Mouse (Mus musculus) T-helper 2 cell (primary cell): ENCODE data around the gene Rrp12.

ENCODE experiments used
- in situ Hi-C: fragments of 300-600 bp; cut with MboI, MseI; formaldehyde crosslinking; loops from one replicate; pipeline ENCODE4 v1.15.1; 2025; ENCODE audit warnings: high pct_unique_total_duplicates

Gene Rrp12

DNA sequence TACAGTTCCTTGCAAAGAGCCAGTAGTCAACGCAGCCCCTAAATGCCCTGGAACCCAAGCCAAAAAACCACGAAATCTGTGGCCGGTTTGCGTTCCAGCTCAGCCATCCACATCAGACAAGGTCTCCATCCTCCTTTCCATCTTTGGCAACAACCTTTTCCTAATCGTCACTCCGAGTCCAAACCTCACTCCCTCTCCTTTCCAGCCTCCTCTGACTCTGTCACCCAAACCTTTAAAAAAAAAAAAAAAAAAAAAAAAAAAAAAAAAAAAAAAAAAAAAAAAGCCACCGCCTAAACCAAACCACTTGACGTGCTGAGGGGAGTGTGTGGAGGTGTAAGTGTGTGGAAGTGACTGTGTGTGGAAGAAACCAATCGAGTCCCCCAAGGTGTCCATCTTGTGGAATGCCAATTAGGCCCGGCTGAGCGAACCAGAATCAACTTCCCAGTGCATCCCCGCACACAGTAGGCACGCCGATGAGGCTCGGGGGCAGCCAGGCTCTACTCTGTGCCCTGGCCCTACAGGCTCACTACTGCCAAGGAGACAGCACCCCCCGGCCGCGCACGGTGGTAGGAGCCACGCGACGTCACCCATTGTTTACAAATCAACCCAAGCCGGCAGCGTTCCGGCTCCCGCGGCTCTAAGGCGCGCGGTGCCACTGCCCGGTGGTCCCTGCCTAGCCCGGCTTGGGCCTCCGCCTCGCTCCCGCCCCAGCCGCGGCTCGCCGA, 66.4 kb downstream of the Rrp12 start, which contains the start of gene Frat1:
Gene Frat1, plus strand, starts transcription at position 590 of the 725 bp plus-strand sequence.
- in situ Hi-C loops: no loop called here

DNA sequence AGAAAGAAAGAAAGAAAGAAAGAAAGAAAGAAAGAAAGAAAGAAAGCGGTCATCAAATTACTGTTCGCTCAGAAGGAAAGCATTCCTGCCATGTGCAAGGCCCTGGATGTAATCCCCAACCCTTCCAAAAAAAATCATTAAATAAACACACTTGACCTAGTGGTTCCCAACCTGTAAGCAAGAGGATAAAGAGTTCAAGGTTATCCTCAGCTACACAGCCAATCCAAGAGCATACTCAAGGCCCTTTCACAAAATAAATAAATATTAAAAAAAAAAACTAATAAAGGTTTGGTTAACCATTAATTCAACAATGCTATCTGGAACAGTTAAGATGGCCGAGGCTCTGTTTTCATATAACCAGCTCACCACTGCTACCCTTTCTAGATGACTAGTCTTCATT, 67.0 kb downstream of the Rrp12 start:
- in situ Hi-C loops: no loop called here

DNA sequence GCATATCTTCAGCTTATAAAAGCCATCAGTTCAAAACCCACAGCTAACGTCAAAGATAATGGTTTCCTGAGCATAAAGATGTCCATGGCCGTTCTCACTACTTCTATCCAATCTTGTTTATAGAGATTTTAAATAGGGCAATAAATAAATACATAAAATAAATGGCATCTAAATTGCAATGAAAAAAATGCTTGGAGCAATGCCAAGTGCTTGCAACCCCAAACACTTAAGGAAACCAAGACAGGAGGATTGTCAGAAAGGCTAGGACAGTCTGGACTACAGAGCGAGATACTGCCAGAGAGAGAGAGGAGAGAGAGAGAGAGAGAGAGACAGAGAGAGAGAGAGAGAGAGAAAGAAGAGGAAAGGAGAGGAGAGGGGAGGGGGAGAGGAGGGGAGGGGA, 69.4 kb downstream of the Rrp12 start:
- in situ Hi-C loops: no loop called here

DNA sequence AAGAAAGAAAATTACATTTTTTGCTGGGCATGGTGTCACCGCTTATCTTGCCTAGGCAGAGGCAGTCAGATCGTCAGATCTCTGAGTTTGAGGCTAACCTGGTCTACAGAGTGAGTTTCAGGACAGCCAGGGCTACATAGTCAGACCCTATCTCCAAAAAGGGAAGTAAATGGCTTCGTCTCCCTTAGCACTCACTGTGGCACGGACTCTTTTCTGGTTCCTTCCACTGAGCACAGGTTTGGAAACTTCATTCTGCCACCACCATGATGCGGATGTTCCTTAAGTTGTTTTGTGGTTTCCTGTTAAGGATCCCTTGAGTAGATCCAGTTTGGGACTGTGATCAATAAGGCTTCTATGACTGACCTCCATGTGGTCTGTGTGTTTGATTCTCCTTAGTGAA, 71.0 kb downstream of the Rrp12 start:
- in situ Hi-C loops: no loop called here

DNA sequence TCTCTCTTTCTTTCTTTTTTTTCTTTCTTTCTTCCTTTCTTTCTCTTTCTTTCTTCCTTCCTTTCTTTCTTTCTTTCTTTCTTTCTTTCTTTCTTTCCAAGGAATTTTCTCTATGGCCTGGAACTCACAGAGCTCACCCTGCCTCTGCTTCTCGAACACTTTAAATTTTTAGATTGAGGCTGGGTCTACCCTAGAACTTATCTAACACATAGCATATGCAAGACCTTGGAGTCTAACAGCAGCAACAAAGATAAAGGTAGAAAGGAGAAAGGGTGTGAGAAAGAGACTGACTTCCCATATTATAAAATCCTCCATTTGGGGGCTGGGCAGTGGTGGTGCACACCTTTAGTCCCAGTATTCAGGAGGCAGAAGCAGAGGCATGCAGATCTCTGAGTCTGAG, 73.4 kb downstream of the Rrp12 start:
- in situ Hi-C loops: no loop called here

DNA sequence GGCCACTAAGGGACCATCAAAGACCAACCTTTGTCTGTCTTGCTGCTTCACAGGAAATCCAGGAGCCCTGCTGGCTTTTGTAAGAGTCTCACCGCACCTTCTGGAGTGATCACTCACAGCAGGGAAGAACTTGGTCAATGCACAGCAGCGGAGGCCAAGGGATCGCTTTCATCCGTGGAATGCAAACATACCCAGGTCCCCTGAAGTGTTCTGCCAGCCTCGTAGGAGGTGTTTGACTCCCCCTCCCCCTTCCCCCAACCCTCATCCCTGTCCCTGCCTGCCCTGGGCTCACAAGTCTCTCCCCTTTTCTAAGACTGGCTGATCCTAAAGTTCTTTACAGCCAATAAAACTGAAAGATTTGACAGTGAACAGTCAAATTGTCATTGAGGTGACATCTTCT, 74.5 kb downstream of the Rrp12 start:
- in situ Hi-C loops: no loop called here

DNA sequence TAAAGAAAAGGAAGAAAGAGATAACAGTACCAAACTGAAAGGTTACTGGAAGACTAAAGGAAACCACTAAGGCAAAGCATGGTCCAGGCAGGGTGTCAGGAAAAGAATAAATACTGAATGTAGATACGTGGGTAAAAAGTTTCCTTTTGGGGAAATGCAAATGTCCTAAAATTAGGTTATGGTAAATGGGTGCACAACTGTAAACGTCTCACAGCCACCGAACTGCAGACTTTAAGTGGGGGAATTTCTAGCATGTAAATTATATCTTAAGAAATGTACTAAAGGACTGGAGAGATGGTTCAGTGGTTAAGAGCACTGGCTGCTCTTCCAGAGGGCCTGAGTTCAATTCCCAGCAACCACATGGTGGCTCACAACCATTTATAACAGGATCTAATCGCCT, 77.2 kb downstream of the Rrp12 start:
- in situ Hi-C loops: no loop called here

DNA sequence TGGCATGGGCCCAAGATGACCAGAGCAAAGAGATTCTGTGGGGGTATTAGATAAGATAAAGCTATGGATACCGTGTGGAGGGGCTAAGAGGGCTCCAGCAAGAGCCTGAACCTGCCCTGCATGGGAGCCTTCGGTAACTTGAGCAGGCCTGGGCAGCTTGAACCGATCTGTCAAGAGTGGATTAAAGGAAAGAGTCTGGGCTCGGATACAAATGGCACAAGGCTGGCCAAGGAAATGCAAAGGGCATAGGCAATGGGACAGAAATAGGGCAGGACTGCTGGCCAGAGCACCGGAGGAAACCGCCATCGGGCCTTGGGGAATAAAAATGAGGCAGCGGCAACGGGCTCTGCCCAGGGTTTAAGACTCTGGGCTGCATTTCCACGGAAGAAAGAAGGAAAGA, 78.6 kb downstream of the Rrp12 start:
- in situ Hi-C loops: no loop called here

DNA sequence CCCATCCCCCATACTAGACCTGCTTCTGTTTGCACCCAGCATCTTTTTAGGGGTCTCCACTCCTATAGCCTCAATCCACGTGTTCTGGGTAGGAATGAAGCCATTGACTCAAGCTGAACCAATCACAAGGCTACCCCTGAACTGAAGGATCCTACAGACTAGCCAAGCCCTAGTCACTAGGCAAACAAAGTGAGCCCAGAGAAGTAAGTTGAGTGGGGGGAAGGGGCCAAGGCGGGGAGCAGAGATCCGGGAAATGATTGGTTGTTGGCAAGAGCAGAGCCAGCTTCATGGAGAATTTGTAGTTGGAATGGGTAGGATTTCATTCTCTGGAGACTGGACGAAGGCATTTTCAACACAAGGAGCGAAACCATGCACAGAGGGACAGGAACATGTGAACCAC, 79.1 kb downstream of the Rrp12 start:
- in situ Hi-C loops: no loop called here

DNA sequence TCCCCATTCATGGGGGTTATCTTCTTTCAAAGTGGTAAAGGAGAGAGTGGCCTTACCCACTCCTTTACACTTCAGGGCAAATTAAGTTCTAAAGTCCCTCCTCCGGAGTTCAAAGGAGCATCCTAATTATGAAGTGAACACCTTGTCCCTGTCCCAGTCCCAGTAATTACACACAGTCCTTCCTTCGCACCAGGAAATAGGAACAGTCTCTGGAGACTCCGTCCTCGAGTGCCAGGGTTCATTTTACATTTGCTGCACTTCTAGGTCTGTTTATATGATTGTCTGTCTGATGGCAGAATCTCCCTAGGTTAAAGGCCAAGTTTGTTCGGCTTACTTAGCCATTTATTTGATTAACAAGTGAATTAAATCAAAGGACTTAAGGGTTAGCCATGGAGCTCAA, 79.6 kb downstream of the Rrp12 start:
- in situ Hi-C loops: no loop called here

DNA sequence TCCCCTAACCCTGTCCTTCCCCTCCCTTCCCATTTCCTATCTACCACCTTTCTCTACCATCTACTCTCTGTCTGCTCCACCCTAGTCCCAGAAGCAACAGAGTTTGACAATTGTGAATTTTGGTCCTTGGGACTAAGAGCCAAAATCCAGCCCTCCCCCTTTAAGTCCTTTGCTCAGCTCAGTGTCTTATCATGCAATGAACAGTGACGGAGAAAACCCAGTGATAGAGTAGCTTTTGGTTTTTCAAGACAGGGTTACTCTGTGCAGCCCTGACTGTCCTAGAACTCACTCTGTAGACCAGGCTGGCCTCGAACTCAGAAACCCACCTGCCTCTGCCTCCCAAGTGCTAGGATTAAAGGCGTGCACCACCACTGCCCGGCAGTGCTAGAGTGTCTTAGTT, 82.6 kb downstream of the Rrp12 start:
- in situ Hi-C loops: no loop called here
